Mouse (Mus musculus): Measurements from ENCODE around the gene Klhl42.

DNA sequence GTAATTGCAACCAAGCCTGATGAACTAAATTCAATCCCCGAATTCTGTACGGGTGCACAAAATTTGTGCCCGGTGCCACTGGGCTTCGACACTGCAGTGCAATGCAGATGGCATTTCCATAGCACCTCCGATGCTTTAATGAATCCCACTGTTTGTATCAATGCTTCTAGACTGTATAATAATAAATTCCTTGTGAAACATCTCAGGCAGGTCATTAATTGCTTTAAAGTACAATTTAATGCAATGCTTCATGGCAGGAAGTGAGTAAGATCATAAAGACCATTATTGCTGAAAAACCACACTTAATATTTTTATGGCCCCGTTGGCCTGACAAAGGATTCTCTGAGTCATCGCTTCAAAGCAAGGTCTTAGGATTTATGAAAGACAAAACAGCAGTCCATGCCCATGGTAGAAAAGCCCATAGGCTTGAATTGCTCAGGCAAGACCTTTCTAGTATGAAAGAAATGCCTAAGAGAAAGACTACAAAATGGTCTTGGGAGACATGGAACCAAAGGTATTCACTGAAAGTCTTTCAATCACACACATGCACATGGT lies 49.5 kb downstream of the Klhl42 start:
- TF ChIP-seq POLR2A (IDR thresholded peaks at IDR 0.05; ENCODE audit: insufficient read length, low read depth) (no peak), TCF12 (IDR thresholded peaks at IDR 0.05; ENCODE audit: insufficient read depth, poor library complexity, severe bottlenecking) (no peak), MAX (IDR thresholded peaks at IDR 0.05; ENCODE audit: low read depth) (no peak), REST (IDR thresholded peaks at IDR 0.05; ENCODE audit: insufficient read depth, insufficient read length) (no peak), MYOG (IDR thresholded peaks at IDR 0.05; ENCODE audit: control insufficient read depth in 1 of 3, insufficient read depth in 1 of 3, insufficient read length in 2 of 3, low read depth in 2 of 3) (no peak), USF1 (IDR thresholded peaks at IDR 0.05; ENCODE audit: low read depth) (no peak)
